Mouse (Mus musculus) olfactory bulb, adult 2 months (tissue): ENCODE measurements around the gene Jph4.

Experiments
- CTCF ChIP-seq: fragments of 200-500 bp; IDR thresholded peaks from 2 replicates; pipeline ENCODE4 v1.5.1; 2012; ENCODE audit warnings: low read depth, mild to moderate bottlenecking, low read length, moderate library complexity; ENCODE audit not compliant: insufficient read depth
- POLR2A ChIP-seq: fragments of 200-500 bp; IDR thresholded peaks from 2 replicates; pipeline ENCODE4 v1.6.1; 2012; ENCODE audit warnings: mild to moderate bottlenecking, low read depth, low read length, moderate library complexity; ENCODE audit not compliant: insufficient read depth

DNA sequence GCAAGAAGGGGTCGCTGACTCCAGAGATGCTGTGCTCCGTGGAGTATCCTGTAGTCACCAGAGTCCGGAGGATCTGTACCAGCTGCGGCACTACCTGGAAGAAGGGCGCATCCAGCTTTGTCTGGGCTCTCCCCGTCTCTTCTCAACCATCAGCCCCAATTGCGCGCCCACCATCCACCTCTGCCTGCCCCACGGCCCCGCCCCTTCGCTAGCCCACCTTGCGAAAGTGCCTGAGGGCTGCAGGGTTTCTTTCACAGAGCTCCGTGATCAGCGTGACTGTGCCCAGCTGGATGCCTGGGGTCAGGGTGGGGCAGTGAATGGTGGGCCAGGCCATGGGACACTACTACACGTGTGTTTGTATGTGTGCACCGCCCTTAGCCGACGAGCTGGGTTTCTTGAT, 12.4 kb downstream of the Jph4 start:
- TF ChIP-seq CTCF: no peak
- TF ChIP-seq POLR2A: no peak
